Mouse (Mus musculus) erythroblast, embryonic 14.5 days (primary cell): Measurements from ENCODE around the gene Pias1. TPM values are rescaled to one million over a fixed set of nuclear protein-coding genes. Genes with fewer than 3 reads are reported as not detected.

Experiments used
- H3K27me3 ChIP-seq: 2 replicates; pipeline ENCODE4 v1.6.1; 2012; ENCODE audit warnings: inconsistent platforms; ENCODE audit not compliant: control insufficient read depth
- H3K36me3 ChIP-seq: 2 replicates; pipeline ENCODE4 v1.6.1; 2012; ENCODE audit warnings: mild to moderate bottlenecking, inconsistent platforms; ENCODE audit not compliant: control insufficient read depth
- H3K4me1 ChIP-seq: 2 replicates; pipeline ENCODE4 v1.6.1; 2012; ENCODE audit warnings: inconsistent platforms; ENCODE audit not compliant: control insufficient read depth
- H3K4me3 ChIP-seq: replicated peaks from 2 replicates; pipeline ENCODE3; 2012; ENCODE audit warnings: moderate library complexity, mild to moderate bottlenecking, inconsistent platforms
- H3K9me3 ChIP-seq: 2 replicates; pipeline ENCODE4 v1.6.1; 2012; ENCODE audit warnings: low read length, inconsistent platforms, mixed read lengths; ENCODE audit not compliant: control insufficient read depth
- GATA1 ChIP-seq: IDR thresholded peaks from 2 replicates; pipeline ENCODE4 v1.6.1; 2012; ENCODE audit warnings: low read length, inconsistent platforms, mixed read lengths
- TAL1 ChIP-seq: IDR thresholded peaks from 3 replicates; pipeline ENCODE4 v1.6.1; 2012; ENCODE audit warnings: low read length, inconsistent platforms, mixed read lengths
- polyA plus RNA-seq: library from polyadenylated mRNA; stranded (reverse); fragments of >175 nt; gene quantifications from 2 replicates; pipeline ENCODE4 v1.2.3, GENCODE M21; 2012

Pias1 gene
- polyA plus RNA-seq, 1 experiment: 0.32 TPM

- no peaks in the 10 kb centered on the region for H3K27me3 ChIP-seq
- H3K36me3 ChIP-seq: peaks cover 8% of the 10 kb centered on the region
- H3K9me3 ChIP-seq: no peaks in the 10 kb centered on the region
- H3K4me1 ChIP-seq: peaks cover 3% of the 10 kb centered on the region
- TF ChIP-seq GATA1: no peak
- TF ChIP-seq TAL1: no peak
- no peak overlapping the region for H3K4me3 ChIP-seq
Observed at GRCm38 (mm10) chr9:62966018-62966417, 21.7 kb downstream of the Pias1 start.

- peaks cover 14% of the 10 kb centered on the region for H3K4me1 ChIP-seq
- peaks cover 28% of the 10 kb centered on the region for H3K36me3 ChIP-seq
- no peak for TF ChIP-seq TAL1
- TF ChIP-seq GATA1: no peak
- H3K27me3 ChIP-seq: no peaks in the 10 kb centered on the region
- H3K9me3 ChIP-seq: no peaks in the 10 kb centered on the region
- no peak overlapping the region for H3K4me3 ChIP-seq
Observed at GRCm38 (mm10) chr9:62952713-62953112, 35.0 kb downstream of the Pias1 start.

- TF ChIP-seq GATA1 (no peak), TAL1 (no peak)
- 0 out of 2 replicates have a peak, but pooled peaks cover 2% of the 10 kb centered on the region for H3K9me3 ChIP-seq
- no peaks in the 10 kb centered on the region for H3K27me3 ChIP-seq
- no peak overlapping the region for H3K4me3 ChIP-seq
- H3K36me3 ChIP-seq: peaks cover 36% of the 10 kb centered on the region
- H3K4me1 ChIP-seq: no peaks in the 10 kb centered on the region; the same call in 1 of the 2 replicates
Observed at GRCm38 (mm10) chr9:62945346-62945745, 42.4 kb downstream of the Pias1 start.

- H3K4me1 ChIP-seq: no peaks in the 10 kb centered on the region; the same call in 1 of the 2 replicates
- H3K9me3 ChIP-seq: 0 out of 2 replicates have a peak, but pooled peaks cover 2% of the 10 kb centered on the region
- TF ChIP-seq TAL1 (no peak), GATA1 (no peak)
- H3K36me3 ChIP-seq: peaks cover 36% of the 10 kb centered on the region
- H3K4me3 ChIP-seq: no peak overlapping the region
- H3K27me3 ChIP-seq: no peaks in the 10 kb centered on the region
Observed at GRCm38 (mm10) chr9:62944063-62944462, 43.7 kb downstream of the Pias1 start.

- Histone ChIP-seq H3K4me1 (no peaks in the 10 kb centered on the region; the same call in 1 of the 2 replicates), H3K9me3 (no peaks in the 10 kb centered on the region), H3K36me3 (peaks cover 19% of the 10 kb centered on the region), H3K27me3 (no peaks in the 10 kb centered on the region), H3K4me3 (no peak overlapping the region)
- TF ChIP-seq GATA1: no peak
- no peak for TF ChIP-seq TAL1
Observed at GRCm38 (mm10) chr9:62940966-62941365, 46.8 kb downstream of the Pias1 start.

- Histone ChIP-seq H3K4me3 (no peak overlapping the region), H3K9me3 (no peaks in the 10 kb centered on the region), H3K27me3 (no peaks in the 10 kb centered on the region), H3K4me1 (peaks cover 12% of the 10 kb centered on the region), H3K36me3 (peaks cover 8% of the 10 kb centered on the region)
- no peak for TF ChIP-seq GATA1
- TF ChIP-seq TAL1: no peak
Observed at GRCm38 (mm10) chr9:62935854-62936253, 51.9 kb downstream of the Pias1 start.

GRCm38 (mm10) chr9:62934700-62935400 lies 52.9 kb downstream of the Pias1 start:
- Histone ChIP-seq H3K36me3 (peaks cover 5% of the 10 kb centered on the region), H3K27me3 (no peaks in the 10 kb centered on the region), H3K4me1 (peaks cover 12% of the 10 kb centered on the region), H3K4me3 (no peak overlapping the region), H3K9me3 (no peaks in the 10 kb centered on the region)
- no peak for TF ChIP-seq GATA1
- TF ChIP-seq TAL1: no peak

GRCm38 (mm10) chr9:62932575-62933339 lies 55.0 kb downstream of the Pias1 start:
- Histone ChIP-seq H3K27me3 (no peaks in the 10 kb centered on the region), H3K9me3 (no peaks in the 10 kb centered on the region), H3K4me1 (peaks cover 12% of the 10 kb centered on the region), H3K36me3 (peaks cover 4% of the 10 kb centered on the region), H3K4me3 (no peak overlapping the region)
- TF ChIP-seq TAL1: no peak
- no peak for TF ChIP-seq GATA1
